Mouse (Mus musculus): ENCODE data around the gene Eefsec.
A peak's percentile ranks its signal among the peaks of the same experiment; 100 is the strongest.

Eefsec gene

GRCm38 (mm10) chr6:88254082-88254481 is 192.3 kb downstream of the Eefsec start:
- DNase-seq, result no peak

- DNase-seq, result no peak
Measured at GRCm38 (mm10) chr6:88251798-88252478, 194.4 kb downstream of the Eefsec start.

GRCm38 (mm10) chr6:88251396-88251795 is 194.9 kb downstream of the Eefsec start:
- no peak for DNase-seq

- DNase-seq, result no peak
Measured at GRCm38 (mm10) chr6:88249231-88249630, 197.1 kb downstream of the Eefsec start.

DNA sequence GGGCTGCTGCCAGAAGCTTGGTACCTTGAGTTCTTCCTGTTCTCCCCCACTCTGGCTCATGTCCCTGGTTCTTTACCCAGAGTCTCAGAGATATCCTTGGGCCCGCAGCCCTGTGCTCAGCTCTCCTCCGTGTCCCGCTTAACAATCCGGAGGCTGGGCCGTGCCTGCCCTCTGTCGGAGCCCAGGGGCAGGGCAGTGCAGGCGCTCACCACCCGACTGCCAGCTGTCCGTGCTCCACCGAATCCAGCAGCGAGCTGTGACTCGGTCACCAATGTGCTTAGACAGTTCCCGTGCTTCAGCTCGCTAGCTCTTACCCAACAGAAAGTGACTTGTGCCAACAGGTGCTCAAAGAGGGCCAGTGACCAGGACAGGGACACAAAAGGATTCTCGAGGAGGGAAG is 203.7 kb downstream of the Eefsec start:
- DNase-seq, result peak; percentile 77 to 78

DNA sequence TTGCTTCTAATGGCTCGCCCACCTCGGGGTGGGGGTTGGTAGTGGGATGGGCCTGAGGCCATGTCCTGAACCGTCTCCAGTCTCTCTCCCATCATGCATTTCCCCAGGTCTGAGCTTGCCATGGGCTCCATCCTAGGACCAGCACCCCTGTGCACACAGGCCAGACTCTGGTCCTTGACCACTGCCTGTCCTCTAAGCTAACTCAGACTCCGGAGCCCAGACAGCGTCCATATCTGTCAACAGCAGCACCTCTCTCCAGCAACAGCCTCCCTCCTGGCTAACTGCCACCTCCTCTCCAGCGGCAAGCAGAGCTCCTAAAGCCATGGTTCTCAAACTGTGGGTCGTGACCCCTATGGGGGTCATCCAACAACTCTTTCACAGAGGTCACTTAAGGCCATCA is 209.8 kb downstream of the Eefsec start:
- peak in 1 of 2 experiments; percentile 47 for DNase-seq

GRCm38 (mm10) chr6:88235983-88236382 is 210.4 kb downstream of the Eefsec start:
- DNase-seq, result no peak

DNA sequence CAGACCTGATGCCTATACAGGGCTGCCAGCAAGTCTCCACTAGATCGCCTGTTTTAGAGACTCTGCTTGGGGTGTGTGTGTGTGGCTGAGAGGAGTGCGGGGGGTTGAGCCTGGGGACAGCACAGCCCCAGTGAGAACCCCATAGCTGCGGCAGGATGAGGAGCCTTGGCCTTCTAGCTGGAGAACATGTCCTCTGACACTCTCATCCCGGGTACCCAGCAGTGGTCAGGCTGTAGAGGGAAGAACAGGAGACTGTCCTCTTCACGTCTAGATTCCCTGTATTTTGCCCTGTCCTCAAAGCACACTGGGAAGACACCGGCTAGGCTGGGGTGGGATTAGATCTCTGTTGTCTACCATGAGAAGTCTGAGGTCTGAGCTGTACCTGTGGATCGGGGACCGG is 210.9 kb downstream of the Eefsec start:
- DNase-seq, result no peak

DNA sequence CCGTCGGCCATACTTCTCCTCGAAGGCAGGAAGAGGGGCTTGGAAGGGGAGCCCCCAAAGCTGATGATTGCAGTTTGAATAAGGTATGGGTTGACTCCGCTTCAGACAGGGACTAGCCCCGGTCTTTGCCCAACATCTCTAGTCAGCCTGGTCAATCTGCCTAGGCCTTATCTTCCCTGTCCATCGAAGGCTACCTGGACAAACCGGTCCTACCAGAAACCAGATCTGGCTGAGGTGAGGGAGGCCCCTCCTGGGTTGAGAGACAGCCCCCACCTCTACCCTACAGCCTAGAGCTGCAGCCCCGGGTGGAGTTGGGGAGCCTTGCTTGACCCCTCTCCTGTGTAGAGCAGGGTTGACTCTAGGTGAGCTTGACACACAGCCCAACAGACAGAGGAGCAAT is 212.3 kb downstream of the Eefsec start:
- no peak for DNase-seq

GRCm38 (mm10) chr6:88232221-88232620 is 214.1 kb downstream of the Eefsec start:
- DNase-seq, result no peak

- no peak for DNase-seq
Measured at GRCm38 (mm10) chr6:88231821-88232220, 214.5 kb downstream of the Eefsec start.

- no peak for DNase-seq
Measured at GRCm38 (mm10) chr6:88229221-88229620, 217.1 kb downstream of the Eefsec start.

DNA sequence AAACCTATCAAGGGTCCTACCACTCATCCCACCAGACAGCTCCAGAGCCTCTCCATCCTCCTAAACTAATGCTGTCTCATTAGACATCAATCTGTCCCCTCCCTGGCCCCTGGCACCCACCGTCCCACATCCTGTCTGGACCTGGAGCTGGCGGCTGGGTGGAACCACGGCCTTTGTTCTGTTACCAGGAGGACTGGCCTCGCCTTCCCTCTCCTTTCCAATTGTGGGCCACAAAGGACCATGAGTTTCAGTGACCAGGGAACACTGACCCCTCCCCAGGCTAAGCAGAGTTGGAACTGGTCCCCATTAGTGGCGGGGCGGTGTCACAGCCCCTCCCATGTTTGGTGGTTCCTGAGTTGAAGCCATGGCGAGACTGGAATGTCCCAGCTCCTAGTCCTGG is 218.8 kb downstream of the Eefsec start:
- no peak for DNase-seq

DNA sequence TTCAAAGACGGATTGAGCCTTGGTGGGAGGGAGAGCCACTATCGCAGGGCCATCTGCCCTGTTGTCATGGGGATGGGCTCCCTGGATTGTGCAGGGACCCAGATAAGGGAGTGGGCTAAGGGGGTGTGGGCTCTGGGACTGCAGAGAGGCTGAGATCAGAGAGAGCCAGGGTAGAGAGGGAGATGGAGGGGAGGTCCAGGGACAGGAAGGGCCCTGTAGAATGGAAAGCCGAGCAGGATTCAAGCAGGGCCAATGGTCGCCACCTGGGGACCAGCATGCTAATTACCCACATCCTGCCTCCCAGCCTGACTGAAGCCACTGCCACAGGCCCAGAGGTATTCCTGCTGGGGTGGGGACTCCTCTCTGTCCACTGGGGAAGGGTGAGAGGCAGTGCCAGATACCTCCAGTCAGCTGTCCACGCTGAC is 219.8 kb downstream of the Eefsec start:
- no peak for DNase-seq

DNA sequence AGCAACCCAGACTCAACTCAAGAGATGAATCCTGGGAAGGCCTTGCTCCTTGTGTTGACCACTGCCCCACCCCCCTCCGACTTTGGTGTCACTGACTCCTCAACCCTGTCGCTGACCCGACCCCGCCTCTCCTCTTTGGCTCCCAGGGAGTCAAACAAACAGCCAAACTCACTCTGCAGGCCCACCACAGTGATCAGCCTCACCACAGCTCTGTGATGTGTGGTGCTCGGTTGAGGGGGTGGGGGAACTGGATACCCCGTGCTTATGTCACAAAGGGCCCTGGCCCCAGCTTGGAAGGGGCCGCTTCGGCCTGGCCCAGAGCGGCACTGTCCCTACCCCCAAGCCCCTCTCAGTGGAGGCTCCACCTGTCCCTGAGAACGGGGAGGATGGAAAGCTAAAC is 224.4 kb downstream of the Eefsec start, which contains the start of gene Dnajb8:
Gene Dnajb8 (plus strand): TSS at position 301 of the 400 bp plus-strand sequence.
- DNase-seq, result no peak

- no peak for DNase-seq
Measured at GRCm38 (mm10) chr6:88219094-88219493, 227.2 kb downstream of the Eefsec start.

DNA sequence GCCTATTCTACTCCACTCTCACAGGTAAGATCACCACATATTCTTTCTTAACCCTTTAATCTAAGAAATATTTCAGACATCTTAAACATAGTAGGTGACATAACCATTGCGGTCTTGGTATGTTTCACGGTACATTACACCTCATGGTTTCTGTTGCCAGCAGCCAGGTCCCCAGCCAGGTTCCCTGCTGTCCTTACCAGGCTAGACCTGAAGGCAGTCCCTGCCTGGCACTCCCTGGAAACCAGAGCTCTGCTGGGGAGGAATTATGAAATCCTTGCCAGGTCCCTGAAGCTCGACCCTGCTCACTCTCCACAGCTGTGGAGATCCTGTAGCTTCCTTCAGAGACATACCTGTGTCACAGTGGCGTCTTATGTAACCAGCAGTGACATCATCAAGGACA is 230.1 kb downstream of the Eefsec start:
- DNase-seq, result no peak

- no peak for DNase-seq
Measured at GRCm38 (mm10) chr6:88215797-88216196, 230.5 kb downstream of the Eefsec start.

GRCm38 (mm10) chr6:88210182-88210581 is 236.2 kb downstream of the Eefsec start:
- DNase-seq, result no peak

- DNase-seq, result no peak
Measured at GRCm38 (mm10) chr6:88209453-88209852, 236.9 kb downstream of the Eefsec start.

DNA sequence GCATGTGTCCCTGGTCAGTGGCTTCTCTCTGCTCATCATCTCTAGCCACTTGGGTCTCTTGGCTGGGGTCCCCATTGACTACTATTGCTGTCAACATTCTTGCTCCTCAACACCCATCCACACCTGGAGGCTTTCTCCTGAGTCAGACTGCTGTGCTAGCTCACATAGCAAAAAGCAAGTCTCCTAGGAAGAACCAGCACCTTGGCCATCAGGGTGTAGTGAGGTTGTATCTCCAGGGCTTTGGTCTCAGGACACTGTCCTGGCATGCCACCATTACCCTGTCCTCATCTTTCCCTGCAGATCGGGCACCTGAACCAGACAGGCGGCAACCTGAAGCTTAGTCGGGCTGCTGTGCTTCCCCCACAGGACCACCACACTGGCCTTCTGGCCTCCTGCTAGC is 238.0 kb downstream of the Eefsec start:
- DNase-seq, result no peak

DNA sequence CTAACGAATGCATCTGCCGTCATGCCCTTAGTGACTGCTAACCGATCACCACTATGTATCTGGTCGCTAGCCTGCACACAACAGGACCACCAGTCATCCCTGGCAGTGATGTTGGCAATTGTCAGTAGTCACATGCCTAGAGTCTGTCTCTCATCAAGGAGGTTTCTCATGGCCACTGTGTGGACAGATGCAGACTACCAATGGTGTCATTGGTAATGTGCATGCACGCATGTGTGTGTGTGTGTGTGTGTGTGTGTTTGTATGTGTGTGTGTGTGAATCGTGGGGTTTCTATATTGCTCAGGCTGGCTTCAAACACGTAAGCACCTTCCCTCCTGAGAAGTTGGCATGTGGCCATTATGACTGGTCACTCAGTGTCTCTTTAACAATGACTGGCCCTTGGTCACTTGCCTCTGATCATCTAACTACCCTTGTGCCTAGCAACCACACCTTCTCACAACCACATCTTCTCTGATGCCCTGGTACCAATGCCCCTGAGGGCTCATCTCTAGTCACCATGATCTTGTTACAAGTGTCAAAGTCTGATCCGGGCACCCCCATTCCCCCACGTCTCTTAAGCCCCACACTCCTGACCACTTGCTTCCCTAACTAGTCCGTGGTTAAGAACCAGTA is 238.8 kb downstream of the Eefsec start:
- DNase-seq, result no peak
